Mouse (Mus musculus) left cerebral cortex, postnatal 4 days (tissue): ENCODE measurements around the gene Rfc3. TPM values are rescaled to one million over a fixed set of nuclear protein-coding genes. Genes with fewer than 3 reads are reported as not detected.
"Not testable (repeated sequence)": the region's sequence is repeated elsewhere in the genome, so short reads cannot be mapped to it uniquely, and the experiment has no call there.

Experiments used
- DNase-seq: peaks from one replicate; pipeline ENCODE4 v3.0.0-alpha.2; 2022
- intact Hi-C: fragments of 180-260 bp; cut with DNase I; formaldehyde crosslinking; loops from one replicate; pipeline ENCODE4 v1.15.1; 2025
- total RNA-seq, 2 experiments: library from RNA; stranded (reverse); gene quantifications; 2 replicates each; pipeline ENCODE4 v1.2.3; 2021

Rfc3 gene
- 10 to 100 TPM; 28.8 to 33.5 TPM for total RNA-seq

DNA sequence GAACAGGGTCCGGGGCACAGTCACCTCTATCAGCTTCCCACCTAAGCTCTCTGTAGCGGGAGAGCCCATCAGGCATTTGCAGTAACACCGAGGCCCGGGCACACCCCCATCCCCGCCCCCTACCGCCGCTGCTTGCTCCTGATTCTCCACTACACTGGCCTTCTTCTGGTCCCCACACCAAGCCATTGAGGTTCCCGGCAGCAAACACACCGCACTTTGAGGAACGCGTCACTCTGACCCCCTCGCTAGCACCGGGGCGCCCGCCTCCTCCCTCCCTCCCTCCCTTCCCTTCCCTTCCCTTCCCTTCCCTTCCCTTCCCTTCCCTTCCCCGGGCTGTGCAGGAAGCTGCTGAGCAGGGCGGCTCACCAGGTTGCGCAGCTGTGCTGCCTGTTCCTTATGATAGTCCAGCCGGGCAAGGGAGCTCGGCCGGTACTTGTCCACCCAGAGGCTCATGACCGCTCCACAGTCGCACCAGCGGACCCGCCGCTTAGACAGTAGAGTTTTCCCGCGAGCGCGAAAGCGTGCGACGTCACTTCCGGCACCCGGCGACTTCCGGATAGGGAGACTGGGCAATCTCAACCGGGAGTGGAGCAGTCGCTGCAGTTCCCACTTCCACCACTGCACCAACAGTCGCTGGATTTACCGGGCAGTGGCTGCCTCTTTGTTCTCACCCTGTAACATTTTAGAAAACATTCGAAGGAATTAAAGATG, at the start of gene Rfc3:
Gene Rfc3 (minus strand): TSS at position 543 of the 711 bp plus-strand sequence.
- intact Hi-C loops: no loop called here
- DNase-seq: peak; percentile 97

DNA sequence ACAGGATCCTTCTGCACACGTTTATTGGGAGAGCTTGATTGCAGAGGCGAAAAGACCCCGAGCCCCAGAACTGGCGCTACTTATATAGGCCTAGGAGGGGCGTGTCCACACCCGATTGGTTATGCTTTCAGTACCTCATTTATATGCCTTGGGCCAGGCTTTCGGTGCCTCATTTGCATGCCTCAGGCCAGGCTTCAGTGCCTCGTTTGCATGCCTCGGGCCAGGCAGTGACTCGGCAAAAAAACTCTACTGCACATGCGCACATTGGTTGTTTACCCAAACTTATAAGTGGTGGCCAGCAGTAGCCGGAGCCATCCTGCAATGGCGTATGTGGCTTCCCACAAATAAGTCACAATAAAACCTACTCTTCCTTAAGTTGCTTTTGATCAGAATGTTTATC, 42.6 kb upstream of the Rfc3 start:
- intact Hi-C loops, DNase-seq: not testable (repeated sequence)

DNA sequence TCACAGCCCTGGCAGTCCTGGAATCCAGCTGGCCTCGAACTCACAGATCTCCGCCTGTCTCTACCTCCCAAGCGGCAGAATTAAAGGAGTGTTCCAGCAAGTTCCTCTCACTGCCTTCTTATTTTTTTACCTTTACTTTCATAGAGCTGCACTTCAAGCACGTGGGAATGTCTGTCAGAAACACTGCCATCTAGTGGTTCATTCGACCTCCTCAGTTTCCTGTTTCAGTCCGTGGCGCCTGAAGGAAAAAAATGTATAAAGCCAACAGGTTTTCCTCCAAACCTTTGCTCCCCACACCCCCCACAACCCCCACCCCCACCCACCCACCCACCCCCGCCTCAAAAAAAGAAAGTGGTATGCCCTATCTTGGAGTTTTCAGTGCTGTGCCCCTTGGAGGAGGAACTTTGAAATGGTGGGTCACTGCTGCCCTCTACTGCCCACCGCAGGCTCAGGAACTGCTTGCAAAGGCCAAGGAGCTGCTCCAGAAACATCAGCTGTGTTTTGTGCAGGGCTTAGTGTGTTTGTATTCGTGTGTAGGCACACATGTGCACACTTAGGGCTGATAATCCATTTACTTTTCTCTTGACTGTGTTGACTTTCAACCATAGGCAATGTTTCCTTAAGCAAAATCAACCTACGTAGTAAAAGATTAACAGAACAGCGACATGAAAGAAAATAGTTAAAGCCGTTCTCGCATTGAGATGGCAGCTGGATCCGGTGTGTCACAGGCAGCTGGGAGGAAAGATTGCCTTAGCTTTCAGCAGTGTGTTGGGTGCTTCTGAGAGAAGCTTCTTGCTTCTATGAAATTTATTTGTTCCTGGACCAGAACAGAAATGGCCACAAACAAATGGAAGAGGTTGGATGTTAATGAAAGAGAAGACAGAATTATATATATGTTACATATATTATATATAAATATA, 35.8 kb upstream of the Rfc3 start:
- intact Hi-C loops: loop anchor here (5.0 kb wide), 2 partner anchors 305 to 320 kb away; no protein-coding TSS in a partner anchor
- DNase-seq: peak; percentile 81

DNA sequence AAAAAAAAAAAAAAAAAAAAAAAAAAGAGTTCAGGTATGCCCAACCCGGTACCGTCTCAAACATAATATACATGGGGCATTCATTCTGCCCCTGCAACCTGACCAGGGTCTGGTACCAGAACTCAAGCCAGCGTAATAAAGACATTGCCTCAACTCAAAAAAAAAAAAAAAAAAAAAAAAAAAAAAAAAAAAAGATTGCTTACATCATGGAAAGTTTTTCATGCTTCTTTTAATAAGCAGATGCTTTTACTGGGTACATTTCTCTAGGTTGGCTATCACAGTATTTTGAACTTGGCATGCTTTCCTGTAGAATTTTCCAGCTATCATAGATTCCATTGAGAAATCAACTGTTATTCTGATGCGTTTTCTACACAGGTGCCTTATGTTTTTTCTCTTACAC, 11.2 kb upstream of the Rfc3 start:
- DNase-seq: no peak
- intact Hi-C loops: no loop called here

DNA sequence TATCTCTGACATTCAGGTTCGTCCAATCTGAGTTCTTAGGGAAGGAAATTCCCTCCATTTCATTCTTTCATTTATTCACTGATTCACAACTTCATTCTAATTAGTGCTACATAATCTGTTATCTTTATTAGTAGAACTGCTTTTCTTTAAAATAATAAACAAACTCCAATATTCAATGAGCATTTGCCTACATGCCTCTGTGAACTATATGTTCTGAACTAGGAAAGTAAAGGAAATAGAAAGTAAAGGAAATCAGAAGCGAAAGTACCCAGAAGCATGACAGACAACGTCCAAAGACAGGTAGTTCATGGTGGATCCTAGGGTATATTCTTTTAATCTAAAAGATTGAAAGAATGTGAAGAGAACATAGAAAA, 356 bp upstream of the Rfc3 start:
- no peak for DNase-seq
- intact Hi-C loops: no loop called here

DNA sequence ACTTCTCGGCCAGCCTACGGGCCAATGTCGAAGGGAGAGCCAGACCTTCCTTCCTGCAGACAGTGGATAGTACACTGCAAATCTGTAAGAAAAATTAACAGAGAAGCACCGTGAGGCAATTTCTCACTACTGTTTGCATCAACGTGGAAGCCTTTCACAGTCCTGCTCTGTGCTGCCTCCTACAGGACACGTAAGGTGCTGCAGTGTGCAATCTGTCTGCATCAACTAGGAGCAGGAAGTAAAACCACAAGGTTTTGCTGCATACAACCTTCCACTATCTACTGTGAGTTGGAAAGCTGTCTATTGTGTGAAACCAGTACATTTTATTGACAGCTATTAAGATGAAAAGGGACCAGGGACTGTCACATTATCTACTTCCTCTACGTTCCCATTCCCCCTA, 6.2 kb downstream of the Rfc3 start:
- DNase-seq: no peak
- intact Hi-C loops: no loop called here

DNA sequence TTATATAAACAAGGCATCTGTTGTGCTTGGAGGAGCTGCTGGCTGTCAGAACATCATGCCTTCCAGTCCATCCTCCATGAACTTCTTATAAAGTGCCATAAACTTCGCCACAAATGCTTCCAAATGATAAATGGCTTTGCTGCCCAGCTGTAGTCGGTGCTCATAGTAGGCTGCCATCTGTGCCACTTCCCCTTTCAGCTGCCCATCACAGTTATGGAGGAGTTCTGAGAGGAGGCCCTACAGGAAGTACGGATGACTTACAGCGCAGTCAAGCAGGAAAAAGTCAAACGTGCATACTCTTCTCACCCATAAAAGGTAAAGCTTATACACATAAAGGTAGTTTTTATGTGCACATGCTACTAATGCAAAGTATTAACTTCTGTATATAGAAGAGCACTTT, 8.2 kb downstream of the Rfc3 start:
- no peak for DNase-seq
- intact Hi-C loops: no loop called here

DNA sequence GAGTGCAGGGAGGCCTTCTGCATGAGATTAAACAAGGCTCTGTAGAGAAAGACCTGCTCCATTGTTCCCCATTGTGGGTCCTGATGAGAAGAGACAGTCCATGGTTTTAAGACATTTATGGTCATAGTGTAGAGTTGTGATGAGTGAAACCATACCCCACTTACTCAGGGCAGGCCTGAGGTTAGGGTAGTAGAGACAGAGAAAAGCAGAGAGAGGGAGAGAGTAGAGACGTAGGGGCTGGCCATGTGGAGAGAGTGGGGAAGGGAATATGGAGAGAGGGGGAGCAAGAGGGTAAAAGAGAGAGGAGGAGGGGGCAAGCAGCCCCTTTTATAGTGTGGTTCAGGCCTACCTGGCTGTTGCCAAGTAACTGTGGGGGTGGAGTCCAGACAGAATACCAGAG, 8.9 kb downstream of the Rfc3 start:
- no peak for DNase-seq
- intact Hi-C loops: no loop called here

DNA sequence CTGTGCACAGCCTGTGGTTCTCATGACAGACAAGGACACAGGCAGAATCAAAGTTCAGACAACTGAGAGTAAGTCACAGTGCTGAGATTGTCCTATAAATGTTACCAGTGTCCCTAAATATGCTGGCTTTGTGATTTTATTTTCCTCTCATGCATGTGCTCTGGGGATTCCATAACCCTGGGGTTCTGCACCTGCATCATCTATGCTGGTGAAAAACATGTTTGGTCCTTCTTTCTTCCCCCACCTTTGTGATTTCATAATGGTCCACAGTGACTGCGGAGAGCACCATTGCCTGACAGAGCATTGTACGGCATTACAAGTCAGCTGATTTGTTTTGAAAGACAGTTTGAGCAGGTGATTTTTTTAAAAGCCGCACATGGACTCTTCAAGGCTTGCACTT, 45.1 kb downstream of the Rfc3 start, which contains the start of gene Vmn2r18:
Gene Vmn2r18 (minus strand): TSS at position 101 of the 400 bp plus-strand sequence.
- intact Hi-C loops: no loop called here

DNA sequence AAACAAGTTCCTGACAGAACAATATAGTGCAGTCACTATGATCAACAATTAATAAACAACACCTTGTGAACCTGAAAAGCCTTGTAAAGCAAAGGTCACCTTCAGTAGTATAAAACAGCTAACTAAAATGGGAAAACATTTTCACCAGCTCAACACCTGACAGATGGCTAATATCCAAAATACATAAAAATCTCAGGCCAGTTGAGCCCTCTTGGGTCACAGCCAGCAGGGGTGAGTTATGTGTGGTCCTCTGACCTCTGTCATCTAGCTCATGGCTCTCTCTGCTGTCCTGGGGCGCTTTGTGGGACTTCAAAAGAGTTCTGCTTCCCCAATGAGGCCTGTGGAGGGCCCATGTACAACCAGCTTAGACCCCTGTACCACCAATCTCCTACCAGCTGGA, 49.3 kb downstream of the Rfc3 start:
- no peak for DNase-seq
- intact Hi-C loops: no loop called here

More for the DNA sequence above, 45.1 kb downstream of the Rfc3 start, which contains the start of gene Vmn2r18:
- no peak for DNase-seq

Other genes starting within 250 kb of the Rfc3 start
- not detected for gene Gm42906, start 223.1 kb downstream of the Rfc3 start, total RNA-seq
- gene Vmn2r18, start 45.2 kb downstream of the Rfc3 start, total RNA-seq: not detected